Mouse (Mus musculus) thymus, adult 18-20 months (tissue): ENCODE measurements around the gene Tenm2.

ENCODE experiments used
- DNase-seq, 2 experiments: peaks; one replicate each; pipeline ENCODE4 v3.0.0; 2022; ENCODE audit warnings: mixed read lengths in 2 of 2

Gene Tenm2

DNA sequence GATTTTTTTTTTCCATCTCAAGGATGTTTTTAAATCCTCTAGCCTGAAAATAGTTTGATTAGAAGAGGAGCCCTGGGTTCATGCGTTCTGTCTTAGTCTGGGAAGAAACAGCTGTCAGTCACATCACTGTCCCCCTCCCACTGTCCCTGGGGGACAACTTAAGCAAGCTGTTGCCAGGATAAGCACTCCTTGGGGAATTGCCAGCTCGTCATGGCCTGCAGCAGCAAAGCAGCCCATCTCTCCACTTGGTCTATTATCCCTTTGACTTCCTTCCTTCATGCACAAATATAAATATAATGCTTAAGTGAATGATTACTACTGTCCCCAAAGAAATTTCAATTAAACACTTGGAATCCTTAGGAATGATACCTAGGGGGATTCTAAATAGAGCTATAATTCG, 344.7 kb downstream of the Tenm2 start:
- no peak for DNase-seq

DNA sequence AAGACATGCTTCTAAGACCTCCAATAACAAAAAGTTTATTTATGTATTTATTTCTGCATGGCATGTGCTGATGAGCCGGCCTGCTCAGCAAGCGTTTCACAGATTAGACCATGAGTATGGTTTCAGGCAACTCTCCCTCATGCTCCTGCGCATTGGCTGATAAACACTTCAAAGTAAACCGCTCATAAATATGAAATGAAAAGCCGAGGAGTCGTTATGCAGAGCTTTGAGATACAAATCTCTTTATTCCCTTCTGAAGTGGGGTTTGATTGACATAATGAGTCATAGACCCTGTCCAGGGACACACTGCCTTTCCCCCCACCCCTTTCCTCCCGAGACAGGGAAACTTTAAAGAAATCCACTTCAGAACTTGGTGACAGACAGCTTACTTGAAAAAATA, 348.3 kb downstream of the Tenm2 start:
- no peak for DNase-seq

DNA sequence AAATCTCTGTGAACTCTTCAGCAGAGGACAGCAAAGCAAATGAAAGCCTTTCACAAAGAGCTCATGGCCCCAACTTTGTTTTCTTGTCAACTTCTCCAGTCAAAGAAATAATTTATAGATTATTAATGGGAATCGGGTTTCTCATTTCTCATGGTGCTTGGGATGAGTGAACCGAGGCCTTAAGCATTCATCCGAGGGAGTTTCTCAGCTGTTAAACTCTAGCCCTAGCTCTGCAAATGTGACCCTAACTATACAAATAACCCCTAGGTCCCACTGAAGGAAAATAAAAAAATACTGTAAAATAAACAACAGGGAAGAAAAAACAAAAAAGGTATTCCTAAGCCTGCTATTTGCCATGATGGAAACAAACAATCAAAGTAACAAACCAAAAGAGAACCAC, 349.6 kb downstream of the Tenm2 start:
- no peak for DNase-seq

DNA sequence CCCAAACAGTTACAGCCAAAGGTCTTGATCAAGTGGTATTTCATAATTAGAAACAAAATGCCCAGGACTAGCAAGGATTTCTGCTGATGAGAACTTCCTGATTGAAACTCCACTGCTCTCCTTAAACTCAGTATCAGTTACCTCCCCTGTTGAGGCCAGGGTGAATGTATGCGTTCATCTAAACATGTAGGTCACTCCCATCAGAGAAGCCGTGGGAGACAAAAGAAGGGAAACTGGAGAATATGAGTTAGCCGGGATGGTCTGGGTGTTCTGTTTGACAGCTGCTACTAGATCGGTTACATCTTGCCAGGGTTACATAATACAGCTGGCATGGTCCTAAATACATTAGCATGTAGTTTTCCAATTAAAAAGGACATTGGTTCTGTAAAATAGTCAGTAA, 362.8 kb downstream of the Tenm2 start:
- DNase-seq, result no peak

DNA sequence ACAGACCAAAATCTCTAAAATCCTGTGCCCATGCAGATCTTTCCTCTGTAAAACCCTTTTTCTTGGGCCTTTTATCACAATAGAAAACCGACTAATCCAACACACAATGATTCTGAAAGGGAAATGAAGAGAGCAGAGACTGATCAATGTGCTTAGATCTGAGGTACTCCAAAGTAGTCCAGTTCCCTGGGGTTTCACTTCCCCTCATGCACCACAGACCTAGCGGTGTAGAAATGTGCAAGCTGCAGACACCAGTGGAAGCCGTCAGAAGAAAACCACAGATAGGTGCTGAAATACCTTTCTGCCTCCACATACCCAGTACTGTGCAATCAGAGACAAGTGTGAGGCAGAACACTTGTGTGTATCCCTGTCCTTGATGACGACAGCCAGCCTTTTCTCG, 365.2 kb downstream of the Tenm2 start:
- no peak for DNase-seq

DNA sequence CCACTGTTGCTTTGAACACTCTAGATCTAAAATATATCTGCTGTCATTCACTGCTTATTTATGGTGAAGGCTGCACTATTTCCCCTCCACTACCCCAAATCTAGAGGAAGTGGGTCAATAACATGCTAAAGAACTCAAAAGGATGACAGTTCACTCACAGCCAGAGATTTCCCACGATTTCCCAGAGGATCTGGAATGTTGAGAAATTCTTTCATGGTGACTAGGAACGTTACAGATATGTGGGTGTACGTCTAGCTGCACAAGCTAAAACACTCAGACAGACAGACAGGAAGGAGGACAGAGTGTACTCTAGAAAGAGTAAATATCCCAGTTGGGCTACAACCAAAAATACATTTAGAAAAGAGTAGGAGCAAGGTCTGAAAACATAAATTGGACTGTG, 384.1 kb downstream of the Tenm2 start:
- no peak for DNase-seq

DNA sequence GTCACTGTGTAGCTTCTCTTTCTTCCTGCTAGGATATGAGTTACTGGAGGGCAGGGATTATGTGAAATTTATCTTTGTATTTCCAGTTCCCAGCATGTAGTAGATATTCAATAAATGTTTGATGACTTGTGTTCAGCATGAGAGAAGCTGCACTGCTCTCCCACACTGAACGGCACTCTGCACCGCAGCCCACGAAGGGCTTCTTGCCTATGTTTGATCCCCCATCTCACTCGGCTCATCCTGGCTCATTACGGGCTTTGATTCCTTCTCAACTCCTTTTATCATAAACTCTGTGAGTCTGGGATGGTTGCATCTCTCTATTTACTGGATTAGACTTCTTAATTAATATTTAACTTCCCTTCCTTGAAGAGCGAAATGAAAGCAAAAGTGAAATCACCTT, 388.3 kb downstream of the Tenm2 start:
- DNase-seq, result no peak

DNA sequence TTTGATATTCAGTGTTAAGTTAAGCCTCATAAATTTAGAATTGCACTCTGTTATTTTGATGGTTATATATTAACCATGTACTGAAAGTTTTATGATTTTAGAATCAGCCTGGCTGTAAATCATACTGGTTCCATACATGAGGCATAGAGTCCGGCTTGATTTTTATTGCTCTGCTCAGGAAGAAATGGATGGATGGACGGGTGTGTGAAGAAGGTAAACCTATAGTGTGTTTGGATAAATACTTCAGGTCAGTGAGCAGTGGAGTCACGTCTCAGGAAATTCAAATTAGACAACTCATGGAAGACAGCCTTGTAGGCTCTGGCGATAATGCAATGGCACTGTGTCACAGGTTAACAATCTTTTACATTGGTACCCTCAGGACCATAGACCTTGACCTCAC, 402.9 kb downstream of the Tenm2 start:
- DNase-seq, result no peak

DNA sequence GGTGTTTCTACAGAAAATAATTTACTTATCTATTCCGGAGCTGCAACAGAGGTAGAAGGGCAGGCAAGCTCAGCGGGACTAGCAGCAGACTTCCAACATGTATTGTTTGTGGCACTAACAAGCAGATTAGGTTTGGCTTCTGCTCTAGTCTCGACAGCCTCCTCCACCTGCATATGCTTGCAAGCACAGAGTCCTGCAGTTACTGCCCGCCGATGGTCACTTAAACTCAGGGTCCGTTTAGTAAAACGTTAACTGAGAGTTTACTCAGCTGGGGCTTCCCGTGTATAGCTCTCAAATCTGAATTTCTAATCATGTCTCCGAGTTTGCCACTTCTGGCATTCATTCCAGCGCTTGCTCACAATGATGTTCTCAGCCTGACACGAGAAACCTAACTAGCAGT, 404.3 kb downstream of the Tenm2 start:
- DNase-seq, result no peak

DNA sequence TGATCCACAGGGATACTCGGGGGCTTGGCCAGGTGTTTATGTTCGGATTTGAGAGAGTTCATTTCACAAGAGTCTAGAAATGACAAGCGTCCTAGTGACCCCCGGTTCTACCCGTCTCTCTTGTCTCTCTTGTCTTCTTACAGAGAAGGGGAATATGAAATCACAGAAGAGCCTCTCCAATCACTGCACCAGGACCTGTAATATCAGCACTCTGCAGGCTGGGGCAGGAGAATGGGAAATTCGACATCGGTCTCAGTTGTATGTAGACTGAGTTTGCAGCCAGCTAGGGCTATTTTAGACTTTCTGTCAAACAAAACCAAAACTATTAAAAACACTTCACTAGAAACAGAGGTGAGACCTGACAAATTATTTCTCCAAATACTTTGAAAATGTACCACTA, 411.1 kb downstream of the Tenm2 start:
- DNase-seq, result no peak

DNA sequence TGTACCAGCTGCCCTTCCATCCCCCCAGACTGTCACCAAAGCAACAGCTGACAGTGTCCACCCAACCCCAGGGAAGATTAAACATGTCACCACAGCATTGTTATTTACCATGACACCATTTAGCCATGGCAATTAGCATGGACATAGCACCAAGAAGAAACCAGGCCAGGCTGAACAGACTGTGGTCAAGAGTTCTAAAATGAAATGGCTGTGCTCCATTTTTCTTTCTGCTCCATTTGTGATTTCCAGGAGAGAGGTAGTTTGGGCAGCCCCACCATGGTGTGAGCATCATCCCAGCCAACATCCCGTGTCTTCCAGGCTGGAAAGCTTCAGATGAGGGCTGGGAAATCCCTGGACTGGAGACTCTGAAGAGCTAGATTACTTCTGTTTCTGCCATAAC, 431.1 kb downstream of the Tenm2 start:
- DNase-seq, result no peak

DNA sequence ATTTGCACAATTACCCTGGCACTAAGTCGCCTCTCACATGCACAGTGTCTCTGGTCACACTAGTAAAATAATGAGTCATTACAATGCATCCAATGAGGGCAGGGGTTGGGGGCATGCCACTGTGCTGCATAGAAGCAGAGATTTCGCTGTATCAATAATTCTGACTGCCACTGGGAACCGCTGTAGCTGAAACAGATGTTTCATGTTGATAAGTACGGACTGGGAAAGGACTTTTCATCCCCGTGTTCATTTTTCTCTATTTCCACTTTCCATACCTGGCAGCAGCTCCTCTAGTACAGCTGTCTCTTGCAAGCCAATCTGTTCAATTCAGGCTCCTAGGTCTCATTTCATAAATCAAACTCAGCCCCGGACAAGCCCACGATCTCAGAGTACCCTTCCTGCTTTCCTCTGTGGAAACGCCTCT, 433.5 kb downstream of the Tenm2 start:
- no peak for DNase-seq

DNA sequence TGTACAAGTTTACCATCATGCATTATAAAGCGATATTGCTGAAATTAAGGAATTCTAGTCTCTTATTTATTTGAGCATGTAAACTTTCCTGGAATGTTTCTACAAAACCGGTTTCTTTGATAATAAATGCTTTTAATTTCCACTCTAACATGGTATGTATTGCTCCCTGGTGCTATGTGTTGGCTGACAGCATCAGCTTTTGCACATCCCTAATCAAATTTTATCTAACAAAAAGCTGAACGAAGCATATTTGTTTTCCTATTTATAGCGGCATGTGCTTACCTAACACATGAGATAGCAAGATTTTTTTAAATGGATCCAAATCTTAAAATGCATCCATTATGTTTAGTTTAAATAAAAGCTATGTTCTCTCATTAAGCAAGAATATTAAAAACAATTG, 434.1 kb downstream of the Tenm2 start:
- DNase-seq, result no peak

DNA sequence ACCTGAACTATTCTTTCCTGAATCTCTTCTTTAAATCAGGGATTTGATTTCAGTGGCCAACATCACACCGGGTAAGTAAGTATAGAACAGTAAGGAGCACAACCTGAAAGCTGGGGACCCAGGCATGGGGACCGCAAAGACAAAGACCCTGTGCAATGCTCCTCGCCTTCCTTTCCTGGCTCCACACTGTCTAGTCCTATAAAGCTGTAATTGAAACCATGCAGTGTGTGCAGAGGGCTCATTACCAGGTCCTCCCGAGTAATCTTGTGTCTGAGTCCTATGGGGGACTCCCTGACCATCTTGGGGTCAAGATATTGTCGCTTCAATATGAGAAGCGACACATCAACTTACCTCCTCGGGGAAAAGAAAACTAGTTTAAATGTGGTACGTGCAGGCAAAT, 436.4 kb downstream of the Tenm2 start:
- no peak for DNase-seq

DNA sequence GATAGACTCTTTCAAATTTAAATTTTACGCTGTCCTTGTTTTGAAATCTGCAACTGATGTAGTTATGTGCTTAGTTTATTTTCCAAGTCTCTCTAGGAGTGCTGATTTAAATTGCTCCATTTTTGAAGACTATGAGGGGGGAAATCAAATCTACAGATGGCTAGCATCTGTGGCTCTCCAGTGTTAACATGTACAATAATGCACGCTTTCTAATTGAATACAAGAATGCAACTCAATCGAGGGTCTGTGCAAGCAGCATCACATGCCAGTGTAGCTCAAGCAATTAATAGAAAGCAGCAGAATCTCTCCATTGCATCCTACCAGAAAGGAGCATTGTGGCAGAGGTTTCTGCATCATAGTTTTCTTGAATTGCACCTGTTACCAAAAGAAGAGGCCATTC, 477.8 kb downstream of the Tenm2 start:
- DNase-seq, result no peak

DNA sequence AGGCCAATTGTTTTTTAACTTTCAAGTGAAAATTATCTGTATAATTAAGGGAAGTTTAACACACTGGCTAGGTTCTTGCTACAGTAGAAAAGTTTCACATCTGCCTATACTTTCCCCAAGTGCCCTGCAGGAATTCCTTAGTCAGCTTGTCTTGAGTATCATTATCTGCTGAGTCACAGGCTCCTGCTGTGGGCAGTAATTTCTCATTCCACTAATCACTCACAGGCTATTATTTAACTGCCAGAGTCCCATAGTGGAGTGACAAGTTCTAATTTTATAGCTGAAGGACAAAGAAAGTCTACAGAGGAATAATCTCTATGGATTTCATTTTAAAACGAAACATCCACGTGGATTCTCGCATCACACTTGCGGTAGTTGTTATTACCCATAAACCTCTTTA, 489.5 kb downstream of the Tenm2 start:
- DNase-seq, result no peak

DNA sequence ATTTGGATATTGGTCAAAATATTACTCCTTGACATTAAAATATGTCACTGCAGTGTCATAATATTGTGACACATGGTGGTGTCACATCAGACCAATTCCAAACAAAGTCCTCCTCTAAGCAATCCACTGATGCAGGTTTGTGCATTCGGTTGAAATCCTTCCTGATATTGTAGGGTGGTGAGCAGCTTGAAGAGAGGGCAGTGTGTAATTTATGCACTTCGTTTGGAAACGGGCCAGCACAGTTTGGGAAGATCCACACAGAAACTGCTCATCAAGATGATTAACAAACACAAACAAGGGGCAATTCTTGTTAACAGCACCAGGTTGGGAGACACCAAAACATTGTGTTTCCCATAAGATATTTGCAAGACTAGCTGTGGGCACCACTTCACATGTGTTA, 508.0 kb downstream of the Tenm2 start:
- DNase-seq, result no peak

DNA sequence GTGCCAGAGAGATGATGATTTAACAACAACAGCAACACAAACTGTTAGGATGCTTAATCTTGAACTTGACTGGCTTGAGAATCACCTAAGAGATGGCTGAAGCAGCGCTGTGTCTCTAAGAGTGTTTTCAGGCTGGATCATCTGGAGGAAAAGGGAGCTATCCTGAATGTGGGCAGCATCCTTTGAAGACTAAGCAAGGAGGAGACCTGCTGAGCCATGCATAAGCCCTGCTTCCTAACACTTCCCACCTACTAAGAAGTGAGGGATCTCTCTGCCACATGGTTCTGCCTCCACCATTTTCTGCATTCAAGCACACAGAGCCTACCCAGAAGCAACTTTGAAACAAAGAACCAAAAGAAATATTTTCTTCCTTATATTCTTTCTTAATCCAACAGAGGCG, 532.9 kb downstream of the Tenm2 start:
- DNase-seq, result no peak

DNA sequence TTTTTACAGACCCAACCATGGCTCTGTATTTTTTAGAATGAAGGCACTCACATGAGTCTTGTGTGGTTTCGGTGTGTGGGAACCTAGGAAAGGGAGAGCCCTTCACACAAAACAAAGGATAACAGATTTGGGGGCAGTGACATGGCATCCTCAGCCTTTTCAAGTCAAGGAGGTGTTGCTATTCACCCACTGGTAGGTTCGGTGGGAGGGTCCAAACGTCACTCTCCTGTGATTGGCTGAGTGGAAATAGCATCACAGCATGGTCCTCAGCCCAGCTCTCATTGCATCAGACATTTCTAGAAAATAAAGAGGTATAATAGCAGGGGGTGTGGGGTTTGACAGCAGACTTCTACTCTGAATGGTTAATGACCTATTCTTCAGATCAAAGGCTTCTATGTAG, 534.8 kb downstream of the Tenm2 start:
- DNase-seq, result no peak

DNA sequence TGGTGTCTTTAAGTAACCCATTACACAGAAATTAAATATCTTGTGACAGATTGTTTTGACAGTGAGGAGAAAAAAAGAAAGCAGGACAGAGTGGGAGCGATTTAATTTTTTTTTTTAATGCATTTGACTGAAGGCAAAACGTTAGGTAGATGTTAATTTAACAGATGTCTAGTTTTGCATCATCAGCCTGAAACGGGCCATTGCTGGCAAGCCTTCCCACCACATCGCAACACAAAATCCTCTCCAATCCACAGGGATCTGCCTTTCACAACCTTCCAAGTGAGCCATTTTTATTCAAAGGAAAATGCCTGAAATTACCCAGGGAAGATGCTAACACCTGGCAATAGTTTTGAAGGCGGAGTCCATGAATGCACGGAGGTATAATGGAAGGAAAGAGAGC, 535.6 kb downstream of the Tenm2 start:
- no peak for DNase-seq

DNA sequence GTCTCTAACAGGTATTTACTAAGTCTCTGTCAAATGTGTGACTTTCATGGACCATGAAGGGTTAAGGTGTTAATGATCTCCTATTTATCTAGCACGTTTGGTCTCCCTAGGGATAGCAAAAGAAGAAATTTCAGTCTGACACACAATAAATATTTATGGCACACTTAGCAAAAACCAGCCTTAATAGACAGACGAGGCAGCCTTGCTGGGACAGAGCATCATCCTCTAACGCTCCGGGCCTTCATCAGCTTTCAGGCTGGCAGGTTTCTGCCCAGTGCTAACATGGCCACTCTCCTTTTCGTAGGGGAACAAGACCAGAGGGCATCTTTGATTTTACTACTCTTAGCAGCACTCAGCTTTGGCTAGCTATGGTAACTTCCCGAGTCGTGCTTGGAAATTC, 537.5 kb downstream of the Tenm2 start:
- DNase-seq, result no peak

DNA sequence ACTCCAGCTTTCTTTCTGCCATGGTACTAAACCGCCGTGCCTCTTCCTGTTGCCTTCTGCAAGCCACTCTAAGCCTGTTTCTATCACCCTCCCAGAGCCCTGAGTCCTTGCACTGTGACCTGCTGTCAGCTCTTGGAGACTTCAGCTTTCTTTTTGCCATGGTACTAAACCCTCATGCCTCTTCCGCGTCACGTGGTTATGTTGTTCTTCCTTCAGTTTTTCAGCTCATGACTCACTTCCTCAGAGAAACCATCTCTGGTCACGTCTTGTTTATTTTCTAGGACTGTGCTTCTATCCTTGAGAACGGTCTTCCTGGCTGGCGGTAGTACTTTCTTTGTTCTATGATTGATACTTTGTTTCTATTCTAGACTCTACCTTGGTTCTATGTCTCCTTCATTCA, 537.9 kb downstream of the Tenm2 start:
- DNase-seq, result no peak

DNA sequence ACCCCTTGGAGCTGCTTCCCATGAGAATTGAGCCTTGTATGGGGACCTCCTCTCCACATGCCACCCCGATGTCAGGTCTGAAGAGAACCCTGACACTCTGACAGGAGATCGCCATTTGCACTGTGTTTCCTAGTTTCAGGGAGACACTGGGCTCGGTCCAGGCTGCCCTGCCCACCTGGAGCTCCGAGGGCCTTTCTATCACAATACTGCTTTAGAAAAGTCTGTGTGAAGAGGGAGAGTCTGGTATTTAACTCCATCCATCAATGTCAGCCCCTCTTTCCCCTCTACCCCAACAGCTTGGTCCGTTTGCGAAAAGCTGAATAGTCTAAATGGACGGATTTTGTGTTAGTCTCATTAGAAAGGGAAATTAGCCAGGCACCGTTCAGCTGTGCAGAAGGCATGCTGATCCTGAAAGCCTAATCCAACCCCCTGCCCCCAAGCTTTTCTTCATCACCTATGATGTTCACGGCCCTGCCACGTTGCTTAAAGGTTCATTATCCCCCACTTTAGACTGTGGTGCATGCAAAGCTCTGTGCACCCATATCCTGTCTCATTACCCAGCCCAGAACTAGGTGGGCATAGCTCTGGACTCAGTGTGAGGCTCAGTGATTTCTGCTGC, 538.6 kb downstream of the Tenm2 start:
- no peak for DNase-seq

DNA sequence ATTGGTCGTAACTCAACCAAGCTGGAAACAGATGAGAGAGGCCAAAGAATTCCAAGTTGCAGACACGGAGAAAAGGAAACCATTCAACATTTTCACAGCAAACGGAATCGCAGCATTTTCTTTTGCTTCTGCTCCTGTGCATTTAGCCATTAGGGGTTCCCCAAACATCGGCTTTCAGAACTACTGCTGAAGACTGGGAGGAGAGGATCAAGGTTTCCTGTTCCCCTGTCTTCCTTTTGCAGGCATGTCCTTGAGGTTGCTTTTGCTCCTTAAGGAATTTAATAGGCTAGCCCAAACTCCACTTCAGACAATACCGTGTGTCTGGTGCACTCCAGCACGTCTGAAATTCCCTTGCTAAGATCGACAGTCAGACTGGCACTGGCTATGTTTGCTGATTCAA, 541.0 kb downstream of the Tenm2 start:
- DNase-seq, result no peak

DNA sequence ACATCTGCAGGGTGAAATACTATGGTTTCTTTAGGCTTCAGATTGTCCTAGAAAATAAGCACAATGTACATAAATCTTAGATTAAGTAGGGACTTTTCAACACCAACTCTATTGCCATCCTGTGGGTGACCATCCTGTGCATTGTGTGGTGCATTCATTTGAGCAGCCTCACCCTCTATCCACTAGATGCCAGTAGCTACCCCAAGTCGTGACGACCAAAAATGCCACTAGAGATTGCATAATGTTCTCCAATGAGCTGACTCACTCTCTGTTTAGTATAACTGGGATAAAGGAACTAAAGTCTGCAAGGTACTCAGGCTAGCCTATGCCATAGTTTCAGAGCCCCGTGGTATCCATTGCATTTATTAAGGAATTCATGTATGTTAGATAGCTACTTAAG, 543.1 kb downstream of the Tenm2 start:
- no peak for DNase-seq

DNA sequence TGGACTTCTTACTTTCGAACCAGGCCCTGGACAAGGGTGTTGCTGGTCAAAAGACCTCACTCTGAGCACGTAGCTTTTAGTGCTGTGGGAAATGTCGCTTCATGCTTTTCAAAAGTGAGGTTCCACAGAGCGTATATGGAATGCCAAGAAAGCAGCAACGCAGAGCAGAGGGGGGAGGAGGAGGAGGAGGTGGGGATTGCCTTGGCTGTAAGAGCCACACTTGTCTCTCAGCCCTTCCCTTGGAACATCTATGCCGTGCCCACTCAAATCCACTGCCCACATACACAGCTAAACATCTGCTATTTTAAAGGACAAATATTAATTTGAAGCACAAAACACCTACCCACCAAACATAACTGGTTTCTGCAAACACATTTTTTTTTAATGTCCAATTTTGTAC, 544.9 kb downstream of the Tenm2 start:
- no peak for DNase-seq
